Mouse (Mus musculus) erythroblast, embryonic 14.5 days (primary cell): ENCODE results near the gene Ewsr1.

Source experiments
- GATA1 ChIP-seq: IDR thresholded peaks from 2 replicates; pipeline ENCODE4 v1.6.1; 2012; ENCODE audit warnings: low read length, inconsistent platforms, mixed read lengths
- TAL1 ChIP-seq: IDR thresholded peaks from 3 replicates; pipeline ENCODE4 v1.6.1; 2012; ENCODE audit warnings: low read length, inconsistent platforms, mixed read lengths

DNA sequence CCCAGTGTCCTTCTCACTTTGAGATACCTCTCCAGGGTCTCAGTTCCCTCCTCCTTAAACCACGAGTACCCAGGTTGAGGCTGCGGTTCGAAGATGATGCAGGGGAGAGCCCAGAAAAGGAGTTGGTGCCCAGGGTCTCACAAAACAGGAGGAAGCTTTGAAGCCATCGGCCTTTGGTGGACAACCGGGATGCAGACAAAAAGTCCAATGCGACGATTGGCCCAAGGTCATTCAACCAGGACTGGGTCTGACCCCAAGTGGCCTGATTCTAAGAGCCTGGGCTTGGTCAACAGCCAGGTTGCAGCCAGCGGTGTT lies 41.6 kb downstream of the Ewsr1 start:
- TF ChIP-seq GATA1 (no peak), TAL1 (no peak)
